Mouse (Mus musculus): ENCODE results near the gene Hist2h2ab. TPM values are rescaled to one million over a fixed set of nuclear protein-coding genes. Genes with fewer than 3 reads are reported as not detected.
"Not testable (repeated sequence)": the region's sequence is repeated elsewhere in the genome, so short reads cannot be mapped to it uniquely, and the experiment has no call there.

The Hist2h2ab gene
- total RNA-seq, 2 experiments from 2014 or later = 10.6 to 14.9 TPM

- DNase-seq = no peak
- intact Hi-C loops (cut with DNase I) = no loop called here
Measured at GRCm38 (mm10) chr3:96254683-96255355, 35.2 kb downstream of the Hist2h2ab start.

GRCm38 (mm10) chr3:96255926-96256593 lies 36.4 kb downstream of the Hist2h2ab start:
- DNase-seq = no peak

GRCm38 (mm10) chr3:96257190-96257589 lies 37.5 kb downstream of the Hist2h2ab start:
- DNase-seq = no peak
- intact Hi-C loops (cut with DNase I) = no loop called here

More at GRCm38 (mm10) chr3:96255926-96256593, 36.4 kb downstream of the Hist2h2ab start:
- intact Hi-C loops (cut with DNase I) = no loop called here

DNA sequence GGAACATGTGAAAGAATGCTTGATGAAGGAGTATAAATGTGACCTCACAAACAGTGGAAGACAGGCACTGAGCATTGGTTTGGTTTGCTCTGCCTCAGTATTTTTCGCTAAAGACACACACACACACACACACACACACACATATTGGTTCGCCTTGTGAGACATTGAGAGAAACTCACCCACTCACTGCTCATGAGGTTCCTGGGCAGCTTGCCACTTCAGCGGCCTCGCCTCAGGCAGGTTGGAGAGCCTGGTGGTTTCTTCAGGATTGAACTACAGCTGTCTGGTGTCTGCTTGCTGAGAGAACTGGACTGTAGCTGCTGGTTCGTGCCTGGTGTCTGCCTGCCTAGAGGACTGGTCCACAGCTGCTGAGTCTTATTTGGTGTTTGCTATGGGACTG lies 40.6 kb downstream of the Hist2h2ab start:
- intact Hi-C loops (cut with DNase I) = no loop called here
- DNase-seq = no peak

DNA sequence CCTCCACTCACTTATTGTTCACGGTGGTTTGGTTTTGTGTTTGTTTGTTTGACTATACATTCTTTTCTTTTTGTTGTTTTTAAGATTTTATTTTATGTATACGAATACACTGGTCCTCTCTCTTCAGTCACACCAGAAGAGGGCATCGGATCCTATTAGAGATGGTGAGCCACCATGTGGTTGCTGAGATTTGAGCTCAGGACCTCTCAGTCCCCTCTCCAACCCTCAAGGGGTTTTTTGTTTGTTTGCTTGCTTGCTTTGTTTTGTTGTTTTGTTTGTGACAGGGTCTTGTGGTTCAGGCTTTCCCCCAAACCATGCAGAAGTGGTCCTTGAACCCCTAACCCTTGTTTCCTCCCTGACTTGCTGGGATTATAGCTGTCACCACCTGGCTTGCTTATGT lies 42.0 kb downstream of the Hist2h2ab start:
- no peak for DNase-seq
- intact Hi-C loops (cut with DNase I) = no loop called here

DNA sequence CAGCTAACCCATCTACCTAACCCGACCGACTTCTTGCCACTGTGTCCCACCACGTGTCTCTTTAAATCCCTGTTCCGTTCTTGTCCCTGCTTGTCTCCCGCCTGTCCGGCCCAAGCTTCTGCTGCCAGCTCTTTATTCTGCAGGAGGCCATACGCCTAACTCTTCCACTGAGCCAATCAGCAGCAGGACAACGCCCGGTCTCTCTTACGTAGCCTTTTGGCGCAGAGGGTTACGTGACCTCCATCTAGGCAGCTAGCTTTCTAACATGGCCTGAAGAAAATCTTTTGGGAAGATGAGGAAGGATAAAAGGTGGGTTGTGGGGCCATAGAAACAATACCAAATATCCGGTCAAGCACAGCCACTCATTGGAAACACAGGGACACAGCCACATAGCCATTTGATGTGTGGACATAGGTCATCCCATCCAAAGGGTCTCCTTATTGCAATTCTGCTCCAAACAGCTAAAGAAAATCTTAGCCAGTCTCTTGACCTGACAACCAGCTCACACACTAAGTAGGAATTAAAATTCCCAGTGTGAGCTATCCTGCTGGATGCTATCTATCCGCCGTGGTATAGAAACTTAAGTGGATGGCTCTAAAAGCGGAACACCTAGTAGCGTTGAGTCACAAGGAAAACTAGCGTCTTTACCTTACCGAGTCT lies 42.7 kb downstream of the Hist2h2ab start:
- intact Hi-C loops (cut with DNase I) = no loop called here
- DNase-seq = peak; percentile 93

- intact Hi-C loops (cut with DNase I) = no loop called here
- peak; percentile 97 to 98 for DNase-seq
Measured at GRCm38 (mm10) chr3:96262979-96263550, 43.4 kb downstream of the Hist2h2ab start, which contains the start of gene Hist2h4. Hist2h4 (minus strand) TSS chr3:96263311.

DNA sequence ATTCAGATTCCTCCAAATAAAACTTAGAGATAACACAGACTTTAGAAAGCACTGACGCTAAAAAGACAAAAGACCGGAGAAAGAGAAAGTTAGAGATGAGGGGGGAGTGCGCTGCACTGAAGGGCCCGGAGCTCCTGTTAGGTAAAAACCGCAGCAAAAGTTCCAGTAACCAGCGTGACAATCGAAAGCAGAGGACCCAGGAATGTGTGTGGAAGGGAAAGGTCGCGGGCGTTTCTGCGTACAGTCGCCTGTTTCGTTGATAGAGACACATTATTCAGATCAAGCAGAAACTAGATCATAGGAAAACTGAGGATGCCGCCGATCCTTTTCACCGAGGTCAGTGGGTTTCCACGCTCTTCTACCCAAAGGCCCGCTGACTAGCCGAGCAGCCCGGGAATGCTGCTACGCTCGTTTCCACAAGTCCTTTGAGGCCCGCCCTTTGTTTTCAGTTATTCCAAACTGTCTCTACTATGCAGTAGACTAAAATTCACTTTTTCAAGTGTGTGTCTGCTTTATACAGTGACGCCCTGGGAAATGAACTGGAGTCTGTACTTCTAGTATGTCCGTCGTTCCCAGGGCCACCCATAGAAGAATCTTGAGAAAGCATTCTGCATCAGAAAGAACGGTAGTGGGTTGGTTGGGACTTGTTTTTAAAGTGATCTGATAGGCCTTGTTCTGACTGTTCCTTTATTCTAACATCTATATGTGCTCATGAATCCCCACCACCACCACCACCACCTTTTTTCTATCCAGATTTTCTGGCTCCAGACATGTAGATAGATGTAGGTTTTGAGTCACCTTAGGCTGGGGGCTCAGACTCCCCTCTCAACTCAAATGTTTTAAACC lies 44.1 kb downstream of the Hist2h2ab start:
- intact Hi-C loops (cut with DNase I) = no loop called here
- DNase-seq = peak; percentile 70 to 77

DNA sequence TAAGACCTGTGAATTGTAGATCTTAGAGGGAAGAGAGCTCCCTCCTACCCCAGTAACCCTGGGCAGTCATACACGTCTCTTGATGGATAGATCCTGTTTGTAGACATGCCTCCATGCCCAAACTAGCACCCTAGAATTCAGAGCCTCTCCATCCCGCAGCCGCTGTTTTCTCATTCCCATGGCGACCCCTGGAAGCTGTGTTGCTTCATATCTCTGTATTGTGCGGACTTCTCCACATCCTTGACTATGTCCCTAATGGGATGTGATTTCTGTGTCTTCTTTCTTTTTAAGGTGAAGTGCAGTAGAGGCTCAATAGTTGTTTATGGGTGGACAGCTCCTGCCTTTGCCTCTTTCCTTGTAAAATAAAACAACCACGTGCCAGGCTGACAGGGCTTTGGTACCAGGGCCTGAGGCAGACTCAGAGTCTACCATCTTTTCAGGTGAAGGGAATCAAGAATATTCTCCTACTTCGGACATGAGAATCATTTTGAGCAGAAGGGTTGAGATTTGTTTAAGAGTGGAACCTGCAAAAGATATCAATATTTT lies 44.8 kb downstream of the Hist2h2ab start:
- intact Hi-C loops (cut with DNase I) = no loop called here
- no peak for DNase-seq

DNA sequence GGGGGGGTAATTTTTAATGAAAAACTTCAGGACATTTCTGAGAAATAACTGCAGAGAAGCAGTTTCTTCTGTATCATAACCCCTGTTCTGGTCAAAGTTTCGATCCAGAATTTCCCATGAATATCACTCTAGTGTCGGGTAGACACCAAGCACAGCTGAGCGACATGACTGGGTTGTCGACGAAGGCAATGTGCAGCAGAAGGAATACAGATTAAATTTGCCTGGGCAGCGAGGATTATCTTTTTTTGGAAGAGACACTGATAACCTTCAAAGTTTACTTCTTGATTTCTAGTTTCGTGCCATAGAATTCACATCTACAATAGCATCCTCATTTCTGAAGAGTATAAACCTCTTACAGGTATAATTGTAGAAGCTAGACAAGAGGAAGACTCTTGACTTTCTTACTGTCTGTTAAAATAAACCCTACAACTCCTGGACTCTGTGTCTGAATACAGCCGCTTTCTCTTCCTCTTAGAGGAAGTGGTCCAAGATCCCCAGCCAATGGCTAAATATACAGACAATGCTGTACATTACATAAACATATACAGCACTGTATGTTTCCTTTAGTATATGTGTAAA lies 46.6 kb downstream of the Hist2h2ab start:
- no peak for DNase-seq
- intact Hi-C loops (cut with DNase I) = no loop called here

GRCm38 (mm10) chr3:96267541-96267940 lies 47.9 kb downstream of the Hist2h2ab start:
- intact Hi-C loops (cut with DNase I) = no loop called here
- no peak for DNase-seq

- DNase-seq = peak; percentile 86 to 87
- intact Hi-C loops (cut with DNase I) = no loop called here
Measured at GRCm38 (mm10) chr3:96268051-96268775, 48.5 kb downstream of the Hist2h2ab start, which contains the start of gene Hist2h3b. Hist2h3b (plus strand) TSS chr3:96268654.

DNA sequence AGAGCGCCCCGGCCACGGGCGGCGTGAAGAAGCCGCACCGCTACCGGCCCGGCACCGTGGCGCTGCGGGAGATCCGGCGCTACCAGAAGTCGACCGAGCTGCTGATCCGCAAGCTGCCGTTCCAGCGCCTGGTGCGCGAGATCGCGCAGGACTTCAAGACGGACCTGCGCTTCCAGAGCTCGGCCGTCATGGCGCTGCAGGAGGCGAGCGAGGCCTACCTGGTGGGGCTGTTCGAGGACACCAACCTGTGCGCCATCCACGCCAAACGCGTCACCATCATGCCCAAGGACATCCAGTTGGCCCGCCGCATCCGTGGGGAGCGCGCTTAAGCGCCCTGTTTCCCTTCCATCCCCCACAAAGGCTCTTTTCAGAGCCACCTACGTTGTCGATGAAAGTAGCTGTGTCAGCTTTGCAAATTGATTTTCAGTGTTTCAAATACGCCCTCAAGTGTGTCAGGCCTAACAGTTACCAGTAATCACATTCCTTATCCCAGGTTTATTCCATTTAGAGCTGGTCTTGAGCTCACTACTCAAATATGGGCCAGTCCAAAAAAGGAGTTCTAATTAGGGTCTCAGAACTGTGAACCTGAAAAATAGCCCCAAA lies 49.2 kb downstream of the Hist2h2ab start:
- DNase-seq; intact Hi-C loops (cut with DNase I): not testable (repeated sequence)

Small RNA genes lying within 50 kb of the gene (microRNA-seq; reads per million reads assigned to microRNA genes)
- gene Gm44492 (0 to 0.70 reads per million in 2 experiments), gene Gm47311 (0 reads per million in 2 experiments), gene Gm47313 (0 reads per million in 2 experiments)

Other genes starting within 250 kb of the Hist2h2ab start
- gene Plekho1, start 223.9 kb upstream of the Hist2h2ab start, total RNA-seq (2021) = 100 to 1,000 TPM; 111 to 118 TPM
- gene Vps45, start 161.4 kb upstream of the Hist2h2ab start, total RNA-seq (2021) = 10 to 100 TPM; 24.7 to 34.4 TPM
- gene Otud7b, start 115.3 kb upstream of the Hist2h2ab start, total RNA-seq (2021) = 10 to 100 TPM; 50.9 to 51.0 TPM
- 1 to 10 TPM; 6.6 to 7.8 TPM for gene Mtmr11, start 57.9 kb upstream of the Hist2h2ab start, total RNA-seq (2021)
- gene Sf3b4, start 47.5 kb upstream of the Hist2h2ab start, total RNA-seq (2021) = 10 to 100 TPM; 27.8 to 28.2 TPM
- gene Sv2a, start 38.7 kb upstream of the Hist2h2ab start, total RNA-seq (2021) = 10 to 100 TPM; 13.7 to 14.0 TPM
- 10 to 100 TPM; 19.3 to 19.6 TPM for gene Bola1, start 156 bp upstream of the Hist2h2ab start, total RNA-seq (2021)
- 100 to 1,000 TPM; 103 to 121 TPM for gene Hist2h2ac, start 1.0 kb downstream of the Hist2h2ab start, total RNA-seq (2021)
- gene Hist2h2be, start 1.3 kb downstream of the Hist2h2ab start, total RNA-seq (2021) = 1 to 10 TPM; 4.6 to 5.9 TPM
- 10 to 100 TPM; 78.6 to 96.2 TPM for gene Hist2h3c2, start 19.3 kb downstream of the Hist2h2ab start, total RNA-seq (2021)
- 100 to 1,000 TPM; 615 to 716 TPM for gene Hist2h2aa2, start 20.4 kb downstream of the Hist2h2ab start, total RNA-seq (2021)
- gene Hist2h2aa1, start 25.6 kb downstream of the Hist2h2ab start, total RNA-seq (2021) = 10 to 100 TPM; 21.8 to 28.9 TPM
- gene Hist2h3c1, start 26.8 kb downstream of the Hist2h2ab start, total RNA-seq (2021) = under 1 TPM in 1 of 2 experiments, not detected in 1; 0.22 TPM
- gene Hist2h4, start 43.4 kb downstream of the Hist2h2ab start, total RNA-seq (2021) = 10 to 100 TPM; 49.8 to 51.8 TPM
- gene Hist2h3b, start 48.8 kb downstream of the Hist2h2ab start, total RNA-seq (2021) = 100 to 1,000 TPM; 369 to 427 TPM
- 100 to 1,000 TPM; 376 to 419 TPM for gene Hist2h2bb, start 49.9 kb downstream of the Hist2h2ab start, total RNA-seq (2021)
- 1 to 10 TPM in 1 of 2 experiments, under 1 TPM in 1; 0.38 to 1.2 TPM for gene Fcgr1, start 74.1 kb downstream of the Hist2h2ab start, total RNA-seq (2021)
- not detected for gene BC107364, start 232.4 kb downstream of the Hist2h2ab start, total RNA-seq (2021)